Mouse (Mus musculus): ENCODE measurements at regions not wholly inside any gene's neighbourhood (a gene's known extent, or its start where the extent isn't known, plus 50 kb on each side); places are given as distances from the start of the nearest gene placed in this dataset.
"Not testable (repeated sequence)": the region's sequence is repeated elsewhere in the genome, so short reads cannot be mapped to it uniquely, and the experiment has no call there.

GRCm38 (mm10) chr4:55203731-55204710 lies 145.8 kb upstream of the Rad23b start:
- no peak for ATAC-seq

GRCm38 (mm10) chr4:55206226-55206625 lies 143.6 kb upstream of the Rad23b start:
- ATAC-seq: no peak

GRCm38 (mm10) chr4:55207749-55208385 lies 142.0 kb upstream of the Rad23b start:
- no peak for ATAC-seq

- ATAC-seq: no peak
These were observed 141.2 kb upstream of the Rad23b start for GRCm38 (mm10) chr4:55208386-55209345.

GRCm38 (mm10) chr4:55215425-55216174 lies 134.2 kb upstream of the Rad23b start:
- no peak for ATAC-seq

GRCm38 (mm10) chr4:55216175-55216545 lies 133.7 kb upstream of the Rad23b start:
- ATAC-seq: no peak

- no peak for ATAC-seq
These were observed 124.1 kb upstream of the Rad23b start for GRCm38 (mm10) chr4:55225766-55226165.

- ATAC-seq: no peak
These were observed 122.4 kb upstream of the Rad23b start for GRCm38 (mm10) chr4:55227394-55227793.

- ATAC-seq: no peak
These were observed 118.3 kb upstream of the Rad23b start for GRCm38 (mm10) chr4:55231522-55231921.

GRCm38 (mm10) chr4:55237856-55238255 lies 112.0 kb upstream of the Rad23b start:
- no peak for ATAC-seq

- ATAC-seq: no peak
These were observed 109.4 kb upstream of the Rad23b start for GRCm38 (mm10) chr4:55240450-55240849.

- ATAC-seq: no peak
These were observed 107.5 kb upstream of the Rad23b start for GRCm38 (mm10) chr4:55242331-55242730.

GRCm38 (mm10) chr4:55243091-55244058 lies 106.5 kb upstream of the Rad23b start:
- ATAC-seq: no peak

GRCm38 (mm10) chr4:55245789-55246188 lies 104.1 kb upstream of the Rad23b start:
- no peak for ATAC-seq

- ATAC-seq: no peak
These were observed 99.5 kb upstream of the Rad23b start for GRCm38 (mm10) chr4:55250334-55250733.

GRCm38 (mm10) chr4:55251546-55251945 lies 98.3 kb upstream of the Rad23b start:
- ATAC-seq: no peak

GRCm38 (mm10) chr4:55253769-55254168 lies 96.1 kb upstream of the Rad23b start:
- no peak for ATAC-seq

GRCm38 (mm10) chr4:55271965-55272630 lies 77.7 kb upstream of the Rad23b start:
- no peak for ATAC-seq

- no peak for ATAC-seq
These were observed 73.4 kb upstream of the Rad23b start for GRCm38 (mm10) chr4:55276300-55276952.

GRCm38 (mm10) chr4:55279351-55279750 lies 70.5 kb upstream of the Rad23b start:
- ATAC-seq: not testable (repeated sequence)
